Mouse (Mus musculus) cerebellum, adult (tissue): ENCODE results near the gene Dnajb3.
A peak's percentile ranks its signal among the peaks of the same experiment; 100 is the strongest.
"Not testable (repeated sequence)": the region's sequence is repeated elsewhere in the genome, so short reads cannot be mapped to it uniquely, and the experiment has no call there.

Experiments used
- ATAC-seq: cut with Nextera tagmentation; 2 replicates; pipeline ENCODE4 v1.9.2; 2017; ENCODE audit warnings: mild to moderate bottlenecking, moderate library complexity, mixed read lengths; ENCODE audit not compliant: insufficient number of reproducible peaks, low FRiP score, low TSS enrichment

The Dnajb3 gene

DNA sequence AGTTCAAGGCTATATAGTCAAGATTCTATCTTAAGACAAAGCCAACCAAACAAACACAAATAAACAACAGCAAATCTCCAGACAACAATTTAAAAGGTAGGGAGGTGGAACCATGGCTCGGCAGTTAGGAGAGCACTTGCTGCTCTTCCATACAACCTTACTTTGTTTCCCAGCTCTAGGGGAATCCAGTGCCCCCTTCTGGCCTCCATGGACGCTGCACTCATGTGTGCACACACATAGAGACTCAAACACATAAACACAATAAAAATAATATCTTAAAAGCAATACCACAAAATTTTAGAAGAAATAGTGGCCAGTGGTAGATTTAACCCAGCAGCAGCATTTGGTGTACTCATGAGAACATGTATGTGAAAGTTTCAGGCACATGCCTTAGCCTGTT is 11.6 kb upstream of the Dnajb3 start:
- ATAC-seq, result no peak

DNA sequence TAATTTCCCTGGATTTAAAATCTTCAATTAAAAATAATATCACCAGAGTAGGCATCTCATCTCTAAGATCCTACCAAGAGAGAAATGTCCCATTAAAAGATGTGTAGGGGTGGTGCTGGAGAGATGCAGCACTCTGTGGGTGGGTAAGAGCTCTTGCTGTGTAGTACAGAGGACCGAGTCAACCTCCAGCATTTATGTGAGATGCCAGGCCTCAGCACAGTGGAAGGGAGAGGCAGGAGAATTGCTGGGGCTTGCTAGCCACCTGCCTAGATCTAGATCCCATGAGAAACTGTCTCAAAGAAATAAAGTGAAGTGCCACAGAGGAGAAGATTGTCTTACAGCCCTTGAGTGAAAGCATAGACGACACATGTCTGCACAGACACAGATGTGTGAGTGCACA is 11.0 kb upstream of the Dnajb3 start:
- ATAC-seq, result no peak

DNA sequence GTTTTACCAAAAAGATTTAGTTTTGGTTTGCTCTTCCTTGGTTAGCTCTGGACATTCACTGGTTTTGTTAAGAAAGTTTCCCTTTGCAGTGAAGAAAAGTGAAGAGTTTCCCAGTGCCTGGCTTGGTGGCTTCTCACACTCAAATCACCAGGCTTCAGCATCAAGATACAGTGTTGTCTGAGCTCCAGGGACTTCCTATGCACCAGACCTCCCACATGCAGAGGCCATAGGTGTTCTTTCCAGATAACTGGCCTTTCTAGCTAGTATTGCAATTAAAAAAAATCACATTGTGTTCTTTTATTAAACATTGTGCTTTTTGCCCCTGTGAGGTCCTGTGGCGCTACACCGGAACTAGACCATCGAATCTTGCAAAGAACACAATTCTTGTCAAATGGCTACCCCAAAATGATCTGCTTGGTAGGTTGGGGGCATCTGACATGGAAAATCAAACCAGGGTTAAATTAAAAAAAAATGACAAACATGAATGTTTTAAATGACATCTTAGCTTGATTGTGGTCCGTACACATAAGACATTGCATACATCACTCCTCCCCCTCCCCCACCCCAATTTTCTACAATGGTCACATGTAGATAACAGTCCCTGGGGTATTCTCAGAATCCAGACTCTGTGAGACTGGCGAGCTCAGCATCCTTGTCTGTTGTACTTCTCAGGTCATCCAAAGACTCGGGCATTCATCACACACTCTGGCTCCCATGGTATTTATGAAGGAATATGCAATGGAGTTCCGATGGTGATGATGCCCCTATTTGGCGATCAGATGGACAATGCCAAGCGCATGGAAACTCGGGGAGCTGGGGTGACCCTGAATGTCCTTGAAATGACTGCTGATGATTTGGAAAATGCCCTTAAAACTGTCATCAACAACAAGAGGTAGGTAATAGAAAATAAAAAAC is 10.1 kb upstream of the Dnajb3 start:
- no peak for ATAC-seq

DNA sequence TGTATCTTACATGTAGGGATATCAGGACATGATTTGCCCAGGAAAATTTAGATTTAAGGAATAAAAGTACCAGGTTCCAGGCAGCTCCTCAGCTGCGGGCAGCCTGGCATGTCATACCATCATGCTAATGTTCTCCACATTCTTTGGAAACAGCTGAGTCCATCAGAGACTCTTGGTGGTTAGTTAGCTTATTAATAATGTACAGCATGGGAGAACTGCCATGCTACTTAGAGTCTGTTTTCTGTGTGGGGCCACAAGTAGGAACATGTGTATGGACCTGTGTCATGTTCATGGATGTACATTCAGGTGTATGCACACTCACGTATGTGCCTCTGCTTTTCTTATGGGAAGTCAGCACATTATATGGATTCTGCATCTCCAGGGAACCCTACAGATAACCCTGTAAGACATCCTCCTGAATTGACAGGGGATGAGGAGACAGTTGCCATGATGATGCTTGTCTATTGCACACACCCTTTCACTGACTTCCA is 8.9 kb upstream of the Dnajb3 start:
- 0 out of 2 replicates have a peak, but pooled peaks have one; percentile 0 for ATAC-seq

DNA sequence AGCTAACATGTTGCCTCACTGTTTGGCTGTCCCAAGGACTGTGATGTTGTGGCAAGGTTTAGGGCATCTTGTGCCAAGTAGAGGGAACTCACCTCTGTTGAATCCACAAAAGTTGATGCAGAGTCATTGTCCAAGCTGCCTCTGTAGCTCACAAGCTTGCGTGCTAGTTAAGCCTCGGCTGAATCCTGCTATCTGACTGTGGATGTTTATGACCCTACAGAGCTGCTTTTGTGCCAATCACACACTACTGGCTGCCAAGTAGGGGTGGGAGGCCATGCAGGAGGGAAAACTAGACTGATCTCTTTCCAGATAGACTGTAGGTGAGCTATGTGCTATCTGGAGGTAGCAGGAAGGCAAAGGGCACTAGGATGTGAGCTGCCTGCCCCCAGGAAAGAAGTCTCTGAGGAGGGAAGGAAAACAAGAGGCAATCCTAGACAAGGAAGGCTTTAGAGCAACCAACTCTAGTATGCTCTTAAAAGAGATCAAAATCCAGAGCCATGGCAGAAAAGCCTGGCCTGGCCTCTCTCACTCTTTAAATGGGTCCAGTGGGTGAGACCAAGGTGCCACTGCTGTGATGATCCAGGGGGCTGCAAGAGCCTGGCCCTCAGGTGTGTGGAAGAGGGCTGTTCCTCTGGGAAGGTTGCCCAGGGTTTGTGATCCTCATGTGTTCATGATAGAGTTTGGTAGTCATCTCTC is 8.3 kb upstream of the Dnajb3 start:
- ATAC-seq, result 0 out of 2 replicates have a peak, but pooled peaks have one; percentile 8

DNA sequence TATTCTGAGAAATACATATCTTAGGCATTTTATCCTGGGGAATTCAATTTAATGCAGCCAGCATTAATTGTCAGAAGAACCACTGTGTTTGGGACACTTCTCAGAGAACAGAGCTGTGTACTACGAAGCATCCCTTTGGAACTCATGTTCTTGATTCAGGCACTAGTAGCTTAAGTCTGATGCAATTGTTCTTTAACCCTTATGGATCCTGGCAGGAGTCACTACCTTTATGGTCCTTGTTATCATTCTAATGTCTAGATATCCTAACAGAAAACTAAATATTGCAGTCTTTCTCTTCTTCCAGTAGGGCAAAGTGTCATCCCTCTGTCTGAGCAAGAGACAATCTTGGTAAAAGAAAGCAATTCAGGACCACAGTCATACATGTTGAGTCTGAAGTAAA is 7.5 kb upstream of the Dnajb3 start:
- no peak for ATAC-seq

DNA sequence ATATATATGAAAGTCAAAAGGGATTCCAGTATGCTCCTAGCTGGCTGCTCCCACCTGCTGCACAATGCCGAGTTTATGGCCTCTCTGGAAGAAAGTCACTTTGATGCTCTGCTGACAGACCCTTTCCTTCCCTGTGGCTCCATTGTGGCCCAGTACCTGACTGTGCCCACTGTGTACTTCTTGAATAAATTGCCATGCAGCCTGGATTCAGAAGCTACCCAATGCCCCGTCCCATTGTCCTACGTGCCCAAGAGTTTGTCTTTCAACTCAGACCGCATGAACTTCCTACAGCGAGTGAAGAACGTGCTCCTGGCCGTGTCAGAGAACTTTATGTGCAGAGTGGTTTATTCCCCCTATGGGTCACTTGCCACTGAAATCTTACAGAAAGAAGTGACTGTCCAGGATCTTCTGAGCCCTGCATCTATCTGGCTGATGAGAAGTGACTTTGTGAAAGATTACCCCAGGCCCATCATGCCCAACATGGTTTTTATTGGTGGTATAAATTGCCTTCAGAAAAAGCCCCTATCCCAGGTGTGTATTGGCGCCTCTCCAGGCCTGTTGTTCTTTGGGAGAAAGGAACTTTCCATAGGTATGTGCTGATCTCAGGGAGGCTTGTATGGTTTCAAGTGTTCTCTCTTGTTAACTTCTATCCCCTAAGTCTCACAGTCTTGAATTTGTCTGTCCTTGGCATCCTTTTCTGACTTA is 6.9 kb upstream of the Dnajb3 start:
- ATAC-seq, result no peak

DNA sequence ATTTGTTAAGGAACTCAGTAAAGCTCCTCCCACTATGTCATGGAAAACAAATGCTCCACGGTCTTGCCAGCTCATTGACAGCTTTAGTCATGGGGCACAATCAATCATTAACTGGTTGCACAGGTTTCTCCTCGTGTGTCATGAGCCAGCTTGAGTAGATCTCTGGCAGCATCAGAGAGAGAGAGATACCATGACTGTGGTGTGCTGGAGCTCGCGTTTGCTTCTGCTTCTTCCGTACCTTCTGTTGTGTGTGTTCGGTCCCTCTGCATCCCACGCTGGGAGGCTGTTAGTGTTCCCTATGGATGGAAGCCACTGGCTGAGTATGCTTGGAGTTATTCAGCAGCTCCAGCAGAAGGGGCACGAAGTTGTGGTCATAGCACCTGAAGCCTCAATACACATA is 6.2 kb upstream of the Dnajb3 start, which contains the start of gene Ugt1a1:
Gene Ugt1a1, plus strand, starts transcription at position 148 of the 400 bp plus-strand sequence.
- peak; percentile 29; the same call in 1 of the 2 replicates for ATAC-seq

DNA sequence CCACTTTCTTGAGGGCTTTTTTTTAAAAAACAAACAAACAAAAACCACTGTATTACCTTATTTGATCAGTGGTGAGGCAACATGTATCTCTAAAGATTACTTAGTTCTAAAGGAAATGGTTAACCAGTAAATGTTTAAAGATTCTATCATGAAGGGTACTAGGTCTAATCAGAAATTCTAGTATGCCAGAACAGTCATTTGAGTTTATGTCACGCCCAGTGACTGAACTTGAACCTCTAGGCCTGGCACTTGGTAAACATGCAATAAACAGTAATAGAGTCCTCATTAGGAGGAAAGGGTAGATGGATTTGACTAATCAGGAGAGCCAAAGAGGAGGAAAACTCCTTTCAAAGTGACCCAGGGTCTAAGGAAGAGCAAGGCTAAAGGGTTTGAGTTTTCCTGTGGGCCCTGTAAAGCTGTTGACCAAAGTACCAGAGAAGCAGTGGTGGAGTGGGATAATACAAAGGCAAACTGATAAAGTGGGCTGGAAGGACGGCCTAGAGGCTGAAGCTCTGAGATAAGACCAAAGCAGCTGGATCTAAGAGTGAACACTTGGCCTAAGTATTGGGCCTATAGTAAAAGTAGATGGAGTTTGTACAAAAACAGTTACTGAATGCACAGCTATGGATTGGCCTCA is 1.4 kb upstream of the Dnajb3 start:
- ATAC-seq, result no peak

DNA sequence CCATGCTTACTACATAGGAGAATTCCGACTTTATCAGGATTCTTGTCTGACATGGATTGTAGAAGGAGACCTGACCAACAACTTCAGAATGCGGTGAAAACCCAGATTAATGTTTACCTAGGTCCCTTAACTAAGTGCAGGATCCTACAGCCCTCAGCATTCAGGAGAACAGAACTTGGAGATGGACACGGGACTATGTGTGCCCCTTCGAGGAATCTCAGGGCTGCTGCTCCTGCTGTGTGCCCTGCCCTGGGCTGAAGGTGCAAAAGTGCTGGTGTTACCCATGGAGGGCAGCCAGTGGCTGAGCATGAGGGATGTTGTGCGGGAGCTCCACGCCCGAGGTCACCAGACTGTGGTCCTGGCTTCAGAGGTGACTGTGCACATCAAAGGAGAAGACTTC is 5.1 kb downstream of the Dnajb3 start, which contains the start of gene Ugt1a2:
Gene Ugt1a2, plus strand, starts transcription at position 146 of the 400 bp plus-strand sequence.
- no peak for ATAC-seq

DNA sequence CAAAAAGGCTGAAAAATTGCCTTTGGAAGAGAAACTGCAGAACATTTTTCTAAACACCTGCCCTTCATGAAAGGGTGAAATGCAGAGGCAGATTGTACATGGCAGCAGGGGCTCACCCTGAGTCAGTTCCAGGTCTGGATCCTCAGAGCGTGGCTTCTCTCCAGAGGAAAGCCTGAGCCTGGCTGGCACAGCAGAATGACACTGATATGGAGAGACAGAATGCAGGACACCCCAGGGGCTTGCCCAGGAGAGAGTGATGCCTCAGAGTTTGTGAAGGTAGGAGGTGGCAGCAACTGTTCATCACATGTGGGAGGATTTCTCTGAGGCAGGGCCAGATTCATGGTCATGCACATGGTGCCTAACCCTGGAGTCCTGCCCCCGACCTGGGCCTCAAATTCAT is 5.6 kb downstream of the Dnajb3 start:
- peak; percentile 85 for ATAC-seq

DNA sequence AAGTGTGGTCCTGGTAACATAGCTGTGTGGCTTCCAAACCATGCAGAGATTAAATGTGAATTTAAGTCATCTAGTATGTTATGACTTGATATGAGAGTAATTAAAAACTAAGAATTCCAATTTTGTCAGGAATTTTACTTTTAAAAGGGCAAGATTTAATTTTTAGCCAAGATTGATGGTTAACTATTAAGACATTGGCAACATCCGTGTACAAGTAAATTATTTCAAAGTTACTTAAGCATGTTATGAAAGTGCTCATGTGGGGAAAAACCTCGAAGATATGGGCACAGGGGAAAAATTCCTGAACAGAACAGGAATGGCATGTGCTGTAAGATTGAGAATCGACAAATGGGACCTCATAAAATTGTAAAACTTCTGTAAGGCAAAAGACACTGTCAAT is 8.1 kb downstream of the Dnajb3 start:
- no peak for ATAC-seq

DNA sequence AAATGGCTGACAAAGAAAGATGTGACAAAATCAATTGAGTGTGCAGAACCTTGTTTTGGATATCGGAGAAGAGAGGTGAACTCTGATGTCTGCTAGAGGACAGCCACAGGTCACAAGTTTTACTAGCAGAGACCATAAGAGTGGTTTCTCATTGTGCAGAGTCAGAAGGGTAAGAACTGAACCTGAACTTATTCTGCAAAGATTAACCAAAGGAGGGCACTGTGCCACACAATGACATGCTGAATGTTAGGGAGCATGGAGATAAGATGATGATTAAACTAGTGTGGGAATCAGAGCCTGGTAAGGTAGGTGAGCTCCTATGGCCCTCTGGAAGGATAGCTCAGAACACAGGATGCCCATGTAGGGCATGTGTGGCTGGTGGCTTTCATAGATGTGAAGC is 9.9 kb downstream of the Dnajb3 start:
- no peak for ATAC-seq

DNA sequence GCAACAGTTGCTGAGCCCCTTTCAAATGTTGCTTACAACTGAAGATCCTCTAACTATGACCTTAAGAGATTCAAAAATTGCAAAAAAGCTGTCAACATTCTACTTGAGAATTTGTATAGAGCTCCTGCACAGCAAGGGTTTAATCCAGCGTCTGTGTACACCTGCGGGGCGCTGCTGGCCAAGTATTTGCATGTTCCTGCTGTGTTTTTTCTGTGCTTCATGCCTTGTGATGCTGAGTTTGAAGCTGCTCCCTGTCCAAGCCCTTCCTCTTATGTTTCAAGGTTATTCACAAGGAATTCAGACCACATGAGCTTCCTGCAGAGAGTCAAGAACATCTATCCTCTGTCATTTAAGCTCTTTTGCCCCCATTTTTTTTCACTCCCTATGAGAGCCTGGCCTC is 13.4 kb downstream of the Dnajb3 start:
- no peak for ATAC-seq

DNA sequence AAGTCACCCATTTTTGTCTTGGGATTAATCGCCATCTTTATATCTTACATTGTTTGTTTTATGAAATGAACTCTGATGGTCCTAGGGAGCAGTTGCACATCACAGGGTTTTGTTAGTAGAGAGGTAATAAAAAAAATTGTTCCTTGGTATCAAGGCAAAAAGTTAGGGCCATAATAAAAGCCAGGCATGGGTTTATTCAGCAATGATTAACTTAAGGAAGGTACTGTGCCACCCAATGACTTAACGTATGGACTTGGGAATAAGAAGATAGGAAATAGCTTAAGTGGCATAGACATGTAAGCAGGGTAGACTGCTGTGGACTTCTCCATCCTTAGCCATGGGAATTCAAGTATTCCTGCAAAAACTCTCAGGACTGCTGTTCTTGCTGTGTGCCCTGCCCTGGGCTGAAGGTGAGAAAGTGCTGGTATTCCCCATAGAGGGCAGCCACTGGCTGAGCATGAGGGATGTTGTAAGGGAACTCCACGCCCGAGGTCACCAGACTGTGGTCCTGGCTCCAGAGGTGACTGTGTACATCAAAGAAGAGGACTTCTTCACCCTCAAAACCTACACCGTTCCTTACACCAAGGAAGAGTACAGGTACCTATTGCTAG is 19.2 kb downstream of the Dnajb3 start:
- no peak for ATAC-seq

DNA sequence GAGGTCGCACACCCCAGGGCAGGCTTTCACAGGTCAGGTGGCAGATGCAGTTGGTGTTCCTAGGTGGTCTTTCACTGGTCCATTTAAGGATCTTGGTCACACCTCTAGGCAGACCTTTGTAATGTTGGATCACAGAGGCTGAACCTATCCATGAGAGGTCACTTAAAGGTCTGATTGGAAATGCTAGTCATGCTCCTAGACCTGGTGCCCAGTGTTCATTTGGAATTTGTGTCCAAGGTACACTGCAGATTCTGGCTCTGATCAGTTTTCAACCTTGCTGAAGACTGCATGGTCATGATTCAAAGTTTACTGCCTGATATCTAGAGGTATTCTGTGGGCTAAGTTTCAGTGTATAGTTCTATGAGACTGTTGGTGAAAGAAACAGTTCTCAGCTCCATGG is 25.9 kb downstream of the Dnajb3 start:
- no peak for ATAC-seq

DNA sequence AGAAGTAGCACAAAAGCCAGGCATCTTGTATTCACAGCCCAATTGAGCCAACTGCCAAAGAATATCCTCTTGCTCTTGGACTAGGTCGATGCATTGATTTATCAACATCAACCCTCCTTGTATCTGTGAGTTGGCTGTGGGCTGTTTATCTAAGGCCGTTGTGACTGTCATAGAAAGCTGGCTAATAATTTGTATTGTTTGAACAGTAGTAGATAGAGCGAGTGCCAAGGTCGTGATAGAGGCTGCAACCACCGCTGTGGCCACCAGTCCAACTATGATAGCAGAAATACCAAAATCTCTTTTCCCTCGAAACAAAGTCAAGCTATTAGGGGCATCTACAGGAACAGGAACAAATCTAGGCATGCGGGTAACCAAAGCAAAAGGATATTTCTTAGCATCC is 33.4 kb downstream of the Dnajb3 start:
- not testable (repeated sequence) for ATAC-seq

DNA sequence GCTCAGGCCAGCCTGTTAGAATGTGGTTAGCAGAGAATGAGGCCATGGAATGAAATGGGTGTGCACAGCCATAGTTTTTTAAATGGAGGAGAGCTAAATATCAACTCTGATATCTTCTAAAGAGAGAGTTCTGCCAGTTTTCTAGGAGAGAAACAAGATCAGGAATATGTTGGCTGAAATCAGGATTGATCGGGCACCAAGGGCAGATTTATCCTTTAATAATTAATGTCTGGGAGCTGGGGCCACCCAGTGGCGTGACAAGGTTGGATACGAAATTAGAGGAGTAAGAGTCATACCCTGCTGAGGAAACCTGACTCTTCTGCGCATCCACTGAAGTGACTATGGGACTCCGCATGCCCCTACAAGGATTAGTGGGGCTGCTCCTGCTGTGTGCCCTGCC is 39.9 kb downstream of the Dnajb3 start, which contains the start of gene Ugt1a5:
Gene Ugt1a5, plus strand, starts transcription at position 302 of the 400 bp plus-strand sequence.
- no peak for ATAC-seq

DNA sequence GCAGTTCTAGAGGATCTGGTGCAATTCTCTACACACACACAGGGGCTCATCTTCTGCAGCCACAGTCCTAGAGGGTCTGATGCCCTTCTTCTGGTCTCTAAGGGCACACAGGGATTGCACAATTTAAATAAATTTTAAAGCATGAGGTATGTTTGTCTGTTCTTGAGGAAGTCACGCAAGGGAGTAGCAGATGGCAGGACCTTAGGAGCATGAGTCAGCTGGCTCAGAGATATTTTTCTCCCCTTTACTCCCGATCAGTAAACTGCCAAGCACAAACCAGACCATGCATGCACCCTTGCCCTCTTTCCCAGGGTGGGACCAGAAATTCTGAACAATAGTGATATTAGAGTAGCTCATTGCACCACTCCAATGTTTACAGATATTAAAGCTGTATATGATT is 47.2 kb downstream of the Dnajb3 start:
- ATAC-seq, result no peak
